Mouse (Mus musculus) right cerebral cortex, postnatal 10 days (tissue): ENCODE data around the gene Dlgap1.

Experiments
- DNase-seq, 2 experiments: peaks; one replicate each; pipeline ENCODE4 v3.0.0; 2021; ENCODE audit warnings: low spot score in 2 of 2

Gene Dlgap1

GRCm38 (mm10) chr17:69969021-69969815 lies at the start of gene Dlgap1:
Gene Dlgap1, plus strand, starts transcription at chr17:69969073.
- peak; percentile 84 to 85 for DNase-seq

- DNase-seq = no peak
Observed at GRCm38 (mm10) chr17:69954936-69955335, 13.9 kb upstream of the Dlgap1 start.

- DNase-seq = peak; percentile 62 to 70
Observed at GRCm38 (mm10) chr17:69969816-69970750, 1.2 kb downstream of the Dlgap1 start.

- DNase-seq = no peak
Observed at GRCm38 (mm10) chr17:69973081-69973480, 4.2 kb downstream of the Dlgap1 start.

- DNase-seq = peak in 1 of 2 experiments; percentile 30
Observed at GRCm38 (mm10) chr17:69973991-69974390, 5.1 kb downstream of the Dlgap1 start.

GRCm38 (mm10) chr17:69982236-69982923 lies 13.5 kb downstream of the Dlgap1 start:
- no peak for DNase-seq

- no peak for DNase-seq
Observed at GRCm38 (mm10) chr17:69996406-69996805, 27.5 kb downstream of the Dlgap1 start.

- DNase-seq = no peak
Observed at GRCm38 (mm10) chr17:70002026-70002425, 33.2 kb downstream of the Dlgap1 start.

- no peak for DNase-seq
Observed at GRCm38 (mm10) chr17:70004628-70005027, 35.8 kb downstream of the Dlgap1 start.

GRCm38 (mm10) chr17:70007607-70008006 lies 38.7 kb downstream of the Dlgap1 start:
- no peak for DNase-seq

GRCm38 (mm10) chr17:70016511-70016910 lies 47.6 kb downstream of the Dlgap1 start:
- no peak for DNase-seq

- DNase-seq = no peak
Observed at GRCm38 (mm10) chr17:70020376-70020775, 51.5 kb downstream of the Dlgap1 start.

- no peak for DNase-seq
Observed at GRCm38 (mm10) chr17:70022618-70023017, 53.7 kb downstream of the Dlgap1 start.

- DNase-seq = peak; percentile 42 to 43
Observed at GRCm38 (mm10) chr17:70034862-70035261, 66.0 kb downstream of the Dlgap1 start.

- DNase-seq = peak; percentile 50 to 63
Observed at GRCm38 (mm10) chr17:70040751-70041430, 72.0 kb downstream of the Dlgap1 start.

- DNase-seq = no peak
Observed at GRCm38 (mm10) chr17:70068281-70068680, 99.4 kb downstream of the Dlgap1 start.

GRCm38 (mm10) chr17:70072066-70072465 lies 103.2 kb downstream of the Dlgap1 start:
- no peak for DNase-seq

- no peak for DNase-seq
Observed at GRCm38 (mm10) chr17:70088220-70088619, 119.3 kb downstream of the Dlgap1 start.

- no peak for DNase-seq
Observed at GRCm38 (mm10) chr17:70090737-70091136, 121.9 kb downstream of the Dlgap1 start.

- no peak for DNase-seq
Observed at GRCm38 (mm10) chr17:70129151-70129550, 160.3 kb downstream of the Dlgap1 start.

- no peak for DNase-seq
Observed at GRCm38 (mm10) chr17:70169831-70170230, 201.0 kb downstream of the Dlgap1 start.
